Mouse (Mus musculus) myocyte (in vitro differentiated cells): ENCODE measurements around the gene Hoxd10. TPM values are rescaled to one million over a fixed set of nuclear protein-coding genes. Genes with fewer than 3 reads are reported as not detected.

Experiments
- H3K27me3 ChIP-seq: one replicate; pipeline ENCODE4 v1.6.1; 2011; ENCODE audit not compliant: control insufficient read depth, insufficient read depth, insufficient read length
- H3K36me3 ChIP-seq: one replicate; pipeline ENCODE4 v1.6.1; 2011; ENCODE audit not compliant: control insufficient read depth, insufficient read depth
- H3K4me2 ChIP-seq: one replicate; pipeline ENCODE4 v1.6.1; 2011; ENCODE audit warnings: low read depth, control low read depth
- H3K4me3 ChIP-seq: one replicate; pipeline ENCODE4 v1.5.1; 2011; ENCODE audit warnings: mild to moderate bottlenecking, control low read depth, moderate library complexity
- H3K79me2 ChIP-seq: one replicate; pipeline ENCODE4 v1.6.1; 2011; ENCODE audit not compliant: control insufficient read depth, insufficient read depth
- H3ac ChIP-seq: one replicate; pipeline ENCODE4 v1.6.1; 2011; ENCODE audit not compliant: control insufficient read depth, insufficient read length
- CEBPB ChIP-seq: IDR thresholded peaks from 2 replicates; pipeline ENCODE4 v1.6.1; 2011; ENCODE audit warnings: mild to moderate bottlenecking, moderate library complexity; ENCODE audit not compliant: poor library complexity, insufficient read depth, severe bottlenecking
- E2F4 ChIP-seq: IDR thresholded peaks from one replicate; pipeline ENCODE4 v1.6.1; 2011; ENCODE audit warnings: mild to moderate bottlenecking, control low read depth, moderate library complexity; ENCODE audit not compliant: insufficient read depth
- MAX ChIP-seq: IDR thresholded peaks from one replicate; pipeline ENCODE4 v1.6.1; 2011; ENCODE audit warnings: low read depth, mild to moderate bottlenecking, control low read depth
- MYOD1 ChIP-seq, 3 experiments: IDR thresholded peaks; one replicate each; pipeline ENCODE4 v1.6.1; 2011; ENCODE audit warnings: control low read depth in 2 of 3, low read depth in 2 of 3, mild to moderate bottlenecking in 2 of 3, moderate library complexity in 1 of 3; ENCODE audit not compliant: insufficient read length in 2 of 3, control insufficient read depth in 1 of 3
- MYOG ChIP-seq, 3 experiments: IDR thresholded peaks; one replicate each; pipeline ENCODE4 v1.6.1; 2011; ENCODE audit warnings: control low read depth in 2 of 3, low read depth in 2 of 3, mild to moderate bottlenecking in 2 of 3; ENCODE audit not compliant: insufficient read length in 2 of 3, control insufficient read depth in 1 of 3, insufficient read depth in 1 of 3
- POLR2A ChIP-seq: IDR thresholded peaks from one replicate; pipeline ENCODE4 v1.6.1; 2011; ENCODE audit warnings: low read depth, mild to moderate bottlenecking, control low read depth, moderate library complexity; ENCODE audit not compliant: insufficient read length
- POLR2AphosphoS2 ChIP-seq: IDR thresholded peaks from one replicate; pipeline ENCODE4 v1.6.1; 2011; ENCODE audit warnings: low read depth, control low read depth; ENCODE audit not compliant: insufficient read length
- REST ChIP-seq: IDR thresholded peaks from one replicate; pipeline ENCODE4 v1.6.1; 2011; ENCODE audit warnings: mild to moderate bottlenecking, control low read depth, moderate library complexity; ENCODE audit not compliant: insufficient read depth, insufficient read length
- SRF ChIP-seq: IDR thresholded peaks from one replicate; pipeline ENCODE4 v1.6.1; 2011; ENCODE audit warnings: low read depth; ENCODE audit not compliant: control insufficient read depth, insufficient read length
- TCF12 ChIP-seq: IDR thresholded peaks from one replicate; pipeline ENCODE4 v1.6.1; 2011; ENCODE audit warnings: mild to moderate bottlenecking, control low read depth; ENCODE audit not compliant: poor library complexity, insufficient read depth, severe bottlenecking
- TCF3 ChIP-seq: IDR thresholded peaks from one replicate; pipeline ENCODE4 v1.6.1; 2011; ENCODE audit warnings: low read depth, control low read depth; ENCODE audit not compliant: insufficient read length
- USF1 ChIP-seq: IDR thresholded peaks from one replicate; pipeline ENCODE4 v1.6.1; 2011; ENCODE audit warnings: low read depth, mild to moderate bottlenecking, control low read depth, moderate library complexity
- polyA plus RNA-seq: library from polyadenylated mRNA; unstranded; fragments of >200 nt; fragmentation: generic; extraction: Trizol; gene quantifications from one replicate; pipeline ENCODE4 v1.2.1, GENCODE M21; 2012; ENCODE audit warnings: missing spikeins

The Hoxd10 gene
- polyA plus RNA-seq, 1 experiment = not detected

GRCm38 (mm10) chr2:74682796-74683195 lies 8.9 kb upstream of the Hoxd10 start:
- no peaks in the 10 kb centered on the region for H3K36me3 ChIP-seq
- no peaks in the 10 kb centered on the region for H3K79me2 ChIP-seq

GRCm38 (mm10) chr2:74683471-74683951 lies 8.2 kb upstream of the Hoxd10 start:
- Histone ChIP-seq H3K27me3 (peaks cover 50% of the 10 kb centered on the region), H3K79me2 (no peaks in the 10 kb centered on the region), H3ac (no peak overlapping the region), H3K4me3 (no peak overlapping the region), H3K36me3 (no peaks in the 10 kb centered on the region), H3K4me2 (no peak overlapping the region)
- TF ChIP-seq TCF3 = no peak
- no peak for TF ChIP-seq REST
- TF ChIP-seq POLR2AphosphoS2 = no peak
- no peak for TF ChIP-seq POLR2A
- no peak for TF ChIP-seq MYOD1 (IDR thresholded peaks at IDR 0.05; ENCODE audit: control insufficient read depth in 1 of 3, insufficient read length in 2 of 3, low read depth in 2 of 3)
- no peak for TF ChIP-seq TCF12
- no peak for TF ChIP-seq MYOG (IDR thresholded peaks at IDR 0.05; ENCODE audit: control insufficient read depth in 1 of 3, insufficient read depth in 1 of 3, insufficient read length in 2 of 3, low read depth in 2 of 3)
- TF ChIP-seq MAX = no peak
- TF ChIP-seq E2F4 = no peak
- no peak for TF ChIP-seq USF1
- TF ChIP-seq SRF = no peak
- no peak for TF ChIP-seq CEBPB

More at GRCm38 (mm10) chr2:74682796-74683195, 8.9 kb upstream of the Hoxd10 start:
- no peak overlapping the region for H3K4me2 ChIP-seq
- no peak overlapping the region for H3K4me3 ChIP-seq
- H3ac ChIP-seq = no peak overlapping the region
- no peak for TF ChIP-seq CEBPB
- TF ChIP-seq E2F4 = no peak
- TF ChIP-seq REST = no peak
- no peak for TF ChIP-seq USF1
- TF ChIP-seq MYOD1 (IDR thresholded peaks at IDR 0.05; ENCODE audit: control insufficient read depth in 1 of 3, insufficient read length in 2 of 3, low read depth in 2 of 3) = no peak
- no peak for TF ChIP-seq TCF3
- peaks cover 49% of the 10 kb centered on the region for H3K27me3 ChIP-seq

- Histone ChIP-seq H3K27me3 (peaks cover 50% of the 10 kb centered on the region), H3K4me2 (no peak overlapping the region), H3K4me3 (no peak overlapping the region), H3ac (no peak overlapping the region), H3K36me3 (no peaks in the 10 kb centered on the region), H3K79me2 (no peaks in the 10 kb centered on the region)
- TF ChIP-seq TCF3 (no peak), POLR2AphosphoS2 (no peak), REST (no peak), SRF (no peak), CEBPB (no peak), MYOD1 (IDR thresholded peaks at IDR 0.05; ENCODE audit: control insufficient read depth in 1 of 3, insufficient read length in 2 of 3, low read depth in 2 of 3) (no peak), USF1 (no peak), MAX (no peak), E2F4 (no peak), MYOG (IDR thresholded peaks at IDR 0.05; ENCODE audit: control insufficient read depth in 1 of 3, insufficient read depth in 1 of 3, insufficient read length in 2 of 3, low read depth in 2 of 3) (no peak), POLR2A (no peak), TCF12 (no peak)
Measured at GRCm38 (mm10) chr2:74684106-74684505, 7.6 kb upstream of the Hoxd10 start.

GRCm38 (mm10) chr2:74685059-74685603 lies 6.6 kb upstream of the Hoxd10 start:
- Histone ChIP-seq H3K4me3 (no peak overlapping the region), H3K4me2 (no peak overlapping the region)
- TF ChIP-seq POLR2A (no peak), POLR2AphosphoS2 (no peak)

GRCm38 (mm10) chr2:74686301-74686987 lies 5.3 kb upstream of the Hoxd10 start:
- Histone ChIP-seq H3ac (no peak overlapping the region), H3K36me3 (no peaks in the 10 kb centered on the region), H3K27me3 (peaks cover 46% of the 10 kb centered on the region), H3K4me2 (no peak overlapping the region), H3K4me3 (no peak overlapping the region), H3K79me2 (no peaks in the 10 kb centered on the region)
- no peak for TF ChIP-seq MYOG (IDR thresholded peaks at IDR 0.05; ENCODE audit: control insufficient read depth in 1 of 3, insufficient read depth in 1 of 3, insufficient read length in 2 of 3, low read depth in 2 of 3)
- no peak for TF ChIP-seq E2F4

More at GRCm38 (mm10) chr2:74685059-74685603, 6.6 kb upstream of the Hoxd10 start:
- Histone ChIP-seq H3ac (no peak overlapping the region), H3K36me3 (no peaks in the 10 kb centered on the region), H3K79me2 (no peaks in the 10 kb centered on the region), H3K27me3 (peaks cover 50% of the 10 kb centered on the region)
